Mouse (Mus musculus): ENCODE data around the gene Ylpm1. TPM values are rescaled to one million over a fixed set of nuclear protein-coding genes. Genes with fewer than 3 reads are reported as not detected.

The Ylpm1 gene
- polyA plus RNA-seq, 1 experiment from 2014 or later: 6.2 TPM

- Histone ChIP-seq H3K9me3 (ENCODE audit: low read length) (no peaks in the 10 kb centered on the region), H3K36me3 (replicated peaks; ENCODE audit: insufficient read depth, low read length) (peaks cover 57% of the 10 kb centered on the region), H3K27me3 (ENCODE audit: insufficient read depth, low read length) (no peaks in the 10 kb centered on the region), H3K4me3 (ENCODE audit: low read depth, low read length) (no peak overlapping the region), H3K4me1 (ENCODE audit: insufficient read depth) (peaks cover 27% of the 10 kb centered on the region), H3K27ac (ENCODE audit: low read depth) (no peak overlapping the region), H3K9ac (replicated peaks) (no peak overlapping the region), H3K4me2 (ENCODE audit: low read depth, low read length) (no peak overlapping the region)
- no peak for ATAC-seq
- TF ChIP-seq CTCF (IDR thresholded peaks at IDR 0.05; ENCODE audit: low read depth) (no peak), EP300 (IDR thresholded peaks at IDR 0.05; ENCODE audit: low read depth) (no peak)
- 70% methylated on average over 7 of the region's 7 CpGs for WGBS (ENCODE audit: insufficient replicate concordance)
- DNase-seq: no peak
These were observed 119.6 kb downstream of the Ylpm1 start for GRCm38 (mm10) chr12:85115678-85116077.

Other genes starting within 250 kb of the Ylpm1 start
- gene Npc2, start 223.2 kb upstream of the Ylpm1 start, polyA plus RNA-seq (2015; fragmentation: Nextera tagmentation; extraction: Ambion mirVana): 29.7 and 30.0 TPM in 2 replicates
- gene Isca2, start 223.1 kb upstream of the Ylpm1 start, polyA plus RNA-seq (2015; fragmentation: Nextera tagmentation; extraction: Ambion mirVana): 97.5 and 99.9 TPM in 2 replicates
- 0.31 and 0.59 TPM in 2 replicates for gene Ltbp2, start 119.8 kb upstream of the Ylpm1 start, polyA plus RNA-seq (2015; fragmentation: Nextera tagmentation; extraction: Ambion mirVana)
- gene Fcf1, start 25.4 kb upstream of the Ylpm1 start, polyA plus RNA-seq (2015; fragmentation: Nextera tagmentation; extraction: Ambion mirVana): 66.0 and 74.5 TPM in 2 replicates
- 5.2 and 6.9 TPM in 2 replicates for gene Arel1, start 25.4 kb upstream of the Ylpm1 start, polyA plus RNA-seq (2015; fragmentation: Nextera tagmentation; extraction: Ambion mirVana)
- 2.3 and 2.8 TPM in 2 replicates for gene Prox2, start 114.4 kb downstream of the Ylpm1 start, polyA plus RNA-seq (2015; fragmentation: Nextera tagmentation; extraction: Ambion mirVana)
- gene Dlst, start 114.5 kb downstream of the Ylpm1 start, polyA plus RNA-seq (2015; fragmentation: Nextera tagmentation; extraction: Ambion mirVana): 68.3 and 76.4 TPM in 2 replicates
- 0.39 and 0.61 TPM in 2 replicates for gene Rps6kl1, start 154.9 kb downstream of the Ylpm1 start, polyA plus RNA-seq (2015; fragmentation: Nextera tagmentation; extraction: Ambion mirVana)
- gene Pgf, start 181.5 kb downstream of the Ylpm1 start, polyA plus RNA-seq (2015; fragmentation: Nextera tagmentation; extraction: Ambion mirVana): 0.36 and 0.45 TPM in 2 replicates
- 21.7 and 24.6 TPM in 2 replicates for gene Eif2b2, start 223.2 kb downstream of the Ylpm1 start, polyA plus RNA-seq (2015; fragmentation: Nextera tagmentation; extraction: Ambion mirVana)